Mouse (Mus musculus): ENCODE results near the gene Trub2. TPM values are rescaled to one million over a fixed set of nuclear protein-coding genes. Genes with fewer than 3 reads are reported as not detected.

The Trub2 gene
- polyA plus RNA-seq (2012) = 7.6 and 14.8 TPM in 2 replicates

DNA sequence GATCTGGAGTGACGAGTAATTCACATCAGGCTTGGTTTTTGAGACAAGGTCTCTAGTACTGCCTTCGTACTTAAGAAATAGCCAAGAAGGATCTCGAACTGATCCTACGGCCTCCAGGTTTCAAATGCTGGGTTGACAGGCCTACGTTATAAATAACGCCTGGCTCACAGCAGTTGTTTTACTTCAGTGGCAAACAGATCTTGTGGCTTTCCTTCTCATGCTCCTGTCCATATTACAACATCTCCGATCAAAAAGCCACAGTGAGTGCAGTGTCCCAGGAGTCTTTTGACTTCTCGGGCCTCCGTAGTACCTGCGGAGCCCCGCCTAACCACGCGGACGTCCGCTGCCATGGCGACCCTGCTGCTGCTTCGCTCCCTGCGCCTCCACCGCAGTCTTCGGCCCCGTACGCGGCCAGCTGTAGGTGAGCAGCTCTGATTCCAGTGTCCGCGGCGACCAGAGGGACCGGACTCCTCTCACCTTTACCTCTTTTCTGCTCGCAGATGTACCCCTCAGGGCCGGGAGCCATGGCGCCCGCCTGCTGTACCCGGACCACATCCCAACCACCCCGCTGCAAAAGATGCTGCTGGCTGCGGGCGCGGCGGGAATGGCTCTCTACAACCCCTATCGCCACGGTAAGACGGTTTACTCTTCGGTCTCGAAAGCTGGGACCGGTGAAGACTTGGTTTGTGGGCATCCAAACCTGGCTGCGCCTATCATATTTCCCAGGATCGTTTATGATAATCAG, at the start of gene Trub2:
Gene Trub2, minus strand, starts transcription at position 566 of the 745 bp plus-strand sequence.
- no peak for TF ChIP-seq GATA1 (IDR thresholded peaks at IDR 0.05; ENCODE audit: low read length)

DNA sequence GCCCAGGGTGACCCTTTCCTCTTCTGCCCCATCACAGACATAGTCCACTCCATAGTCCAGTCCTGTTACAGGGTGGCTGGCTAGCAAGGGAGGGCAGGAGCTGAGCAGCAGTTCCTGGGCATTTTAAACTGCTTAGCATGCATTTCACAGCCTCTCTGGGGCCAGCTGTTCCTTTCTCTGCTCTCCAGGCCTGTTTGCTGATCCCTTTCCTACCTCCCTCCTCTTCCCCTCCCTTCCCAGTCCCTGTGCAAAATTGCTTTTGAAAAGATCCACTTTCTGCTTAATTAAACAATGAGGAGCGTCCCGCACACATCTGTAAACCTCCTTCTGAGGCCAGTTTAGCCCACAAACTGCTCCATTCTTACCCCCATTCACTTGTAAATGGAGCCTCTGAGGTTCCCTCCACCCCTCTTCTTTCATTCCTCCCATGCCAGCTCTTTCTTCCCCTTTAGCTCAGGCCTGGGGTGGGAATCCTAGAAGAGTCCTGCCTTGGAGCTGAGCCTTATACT, 47.1 kb upstream of the Trub2 start:
- TF ChIP-seq GATA1 (IDR thresholded peaks at IDR 0.05; ENCODE audit: low read length) = no peak

DNA sequence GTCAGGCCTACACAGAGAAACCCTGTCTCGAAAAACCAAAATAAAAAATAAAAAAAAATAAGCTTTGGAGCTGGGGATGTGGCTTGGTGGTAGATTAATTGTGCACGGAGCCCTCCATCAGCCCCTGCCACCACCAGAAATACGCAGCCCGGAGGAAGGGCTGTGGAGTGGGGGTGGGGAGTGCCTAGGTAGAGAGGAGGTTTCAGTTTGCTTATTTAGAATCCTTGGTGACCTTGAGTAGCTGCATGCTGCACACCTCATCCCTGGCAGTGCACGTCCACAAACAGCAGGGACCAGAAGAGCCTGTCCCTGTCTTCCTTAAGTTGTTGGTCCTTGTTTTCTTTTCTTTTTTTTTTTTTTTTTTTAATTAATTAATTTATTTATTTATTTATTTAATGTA, 45.5 kb upstream of the Trub2 start:
- no peak for TF ChIP-seq GATA1 (IDR thresholded peaks at IDR 0.05; ENCODE audit: low read length)

DNA sequence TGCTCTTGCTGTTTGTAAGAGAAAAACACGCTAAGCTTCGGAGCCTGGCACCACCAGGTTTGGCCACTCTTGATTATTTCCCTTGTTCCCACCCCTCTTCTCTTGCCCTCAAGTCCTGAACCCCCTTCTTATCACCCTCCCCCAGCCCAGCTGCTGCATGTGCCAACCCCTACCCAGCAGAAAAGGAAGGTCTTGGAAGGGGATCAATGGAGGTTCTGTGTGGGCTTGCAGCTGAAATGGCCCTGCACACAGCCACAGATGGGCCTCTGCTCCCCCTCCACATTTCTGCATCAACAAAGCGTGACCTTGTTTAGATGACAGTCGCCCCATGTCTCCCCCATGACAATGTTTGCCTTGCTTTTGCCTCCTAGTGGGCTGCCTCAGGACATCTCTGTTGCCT, 42.8 kb upstream of the Trub2 start:
- TF ChIP-seq GATA1 (IDR thresholded peaks at IDR 0.05; ENCODE audit: low read length) = no peak

DNA sequence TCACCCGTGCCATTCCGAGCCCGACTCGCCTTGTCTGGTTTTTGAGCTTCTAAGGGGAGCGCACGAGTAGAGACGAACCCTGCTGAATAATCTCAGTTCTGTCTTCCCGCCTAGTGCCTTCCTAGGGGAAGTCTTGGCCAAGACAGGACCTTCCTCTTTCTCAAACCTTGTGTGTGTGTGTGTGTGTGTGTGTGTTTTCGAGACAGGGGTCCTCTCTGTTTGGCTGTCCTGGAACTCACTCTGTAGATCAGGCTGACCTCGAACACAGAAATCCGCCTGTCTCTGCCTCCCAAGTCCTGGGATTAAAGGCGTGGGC, 39.4 kb upstream of the Trub2 start:
- no peak for TF ChIP-seq GATA1 (IDR thresholded peaks at IDR 0.05; ENCODE audit: low read length)

DNA sequence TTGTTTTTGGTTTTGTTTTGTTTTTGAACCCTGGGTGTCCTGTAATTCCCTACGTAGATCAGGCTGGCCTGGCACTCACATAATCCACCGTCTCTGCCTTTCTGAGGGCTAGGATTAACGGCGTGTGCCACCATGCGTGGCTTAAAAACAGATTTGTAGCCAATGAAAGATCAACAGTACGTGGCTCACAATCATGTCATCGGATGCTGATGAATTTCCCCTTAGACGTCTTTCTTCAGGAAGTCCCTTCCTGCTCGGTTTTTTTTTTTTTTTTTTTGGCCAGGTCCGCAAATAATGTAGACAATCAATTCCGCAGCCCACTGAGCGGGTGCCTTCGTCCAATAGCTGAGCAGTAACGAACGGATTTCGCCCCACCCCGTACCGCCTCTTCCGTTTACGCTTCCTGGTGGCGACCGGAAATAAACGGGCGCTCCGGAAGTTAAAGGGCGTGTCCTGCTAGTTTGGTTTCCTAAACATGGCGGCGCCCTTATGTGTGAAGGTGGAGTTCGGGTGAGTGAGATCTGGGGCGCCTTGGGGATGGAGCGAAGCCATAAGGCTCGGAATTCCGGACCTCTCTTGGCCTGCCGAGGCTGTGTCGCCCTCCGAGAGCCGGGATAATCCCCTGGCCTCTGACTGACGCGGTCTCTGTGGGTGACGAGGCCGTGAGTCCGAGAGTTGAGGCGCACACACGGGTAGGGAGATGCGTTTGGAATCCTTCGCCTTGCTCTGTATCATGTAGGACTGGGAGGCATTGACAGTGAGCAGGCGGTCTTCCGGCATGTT, 38.8 kb upstream of the Trub2 start:
- TF ChIP-seq GATA1 (IDR thresholded peaks at IDR 0.05; ENCODE audit: low read length) = no peak

DNA sequence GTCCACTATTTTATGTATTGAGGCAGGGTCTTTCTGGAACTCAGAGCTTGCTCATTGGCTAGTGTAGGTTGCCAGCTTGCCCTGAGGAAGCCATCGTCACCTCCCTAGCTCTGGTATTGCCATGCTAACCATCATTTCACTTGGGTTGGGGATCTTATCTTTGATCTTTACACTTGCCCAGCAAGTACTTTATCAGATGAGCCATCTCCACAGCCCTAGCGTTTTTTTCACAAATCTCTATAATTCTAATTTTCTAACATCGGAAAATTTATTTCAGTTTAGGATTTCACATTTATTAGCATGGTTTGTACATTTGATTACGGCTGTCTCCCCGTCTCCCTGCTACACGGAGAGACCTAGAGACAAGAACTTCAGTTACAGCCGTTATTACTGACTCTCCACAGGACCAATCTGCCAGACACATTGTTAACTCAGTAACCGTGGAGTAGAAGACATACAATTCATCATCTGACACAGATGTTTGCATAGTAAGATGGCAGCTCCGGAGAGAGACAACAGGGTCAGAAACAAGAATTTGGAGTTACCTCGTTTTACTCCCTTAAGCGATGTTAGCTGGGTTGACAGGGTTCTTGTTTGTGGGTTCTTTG, 38.1 kb upstream of the Trub2 start:
- no peak for TF ChIP-seq GATA1 (IDR thresholded peaks at IDR 0.05; ENCODE audit: low read length)

DNA sequence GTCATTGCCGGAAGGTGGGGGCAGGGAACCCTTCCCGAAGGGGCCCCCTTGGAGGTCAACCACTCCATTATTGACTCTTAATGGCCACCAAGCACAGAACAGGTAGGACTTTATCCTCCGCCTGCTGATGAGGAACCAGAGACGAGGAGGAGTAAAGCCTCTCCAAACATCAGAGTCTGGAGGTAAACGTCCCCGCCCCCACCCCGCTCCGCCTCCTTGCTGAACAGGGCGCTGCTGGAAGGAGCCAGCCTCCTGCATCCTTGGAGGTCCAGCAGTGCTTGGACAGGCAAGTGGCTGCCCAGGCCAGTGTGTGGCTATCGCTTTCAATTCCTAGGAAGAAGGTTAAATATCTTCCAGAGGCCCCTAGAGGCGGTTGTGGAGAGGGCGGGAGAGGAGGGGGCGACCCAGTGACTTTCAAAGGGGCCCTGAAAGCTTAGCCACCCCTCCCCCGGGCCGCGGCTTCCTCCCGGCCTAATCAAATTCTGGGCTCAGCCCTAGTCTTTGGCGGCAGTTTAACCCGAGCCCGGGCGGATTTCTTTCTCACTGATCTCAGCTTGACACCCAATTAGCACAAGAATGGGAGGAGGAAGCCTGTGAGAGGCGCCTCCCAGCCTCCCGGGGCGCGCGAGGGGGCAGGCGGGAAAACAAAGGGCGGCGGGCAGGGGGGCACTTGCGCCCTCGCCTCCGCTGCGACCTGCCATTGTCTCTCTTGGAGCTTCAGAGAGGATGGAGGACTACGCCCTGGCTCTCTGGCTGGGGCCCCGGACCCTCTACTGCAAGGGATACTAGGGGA, 31.9 kb upstream of the Trub2 start, which contains the start of gene Urm1:
Gene Urm1, plus strand, starts transcription at position 51 of the 793 bp plus-strand sequence.
- no peak for TF ChIP-seq GATA1 (IDR thresholded peaks at IDR 0.05; ENCODE audit: low read length)

DNA sequence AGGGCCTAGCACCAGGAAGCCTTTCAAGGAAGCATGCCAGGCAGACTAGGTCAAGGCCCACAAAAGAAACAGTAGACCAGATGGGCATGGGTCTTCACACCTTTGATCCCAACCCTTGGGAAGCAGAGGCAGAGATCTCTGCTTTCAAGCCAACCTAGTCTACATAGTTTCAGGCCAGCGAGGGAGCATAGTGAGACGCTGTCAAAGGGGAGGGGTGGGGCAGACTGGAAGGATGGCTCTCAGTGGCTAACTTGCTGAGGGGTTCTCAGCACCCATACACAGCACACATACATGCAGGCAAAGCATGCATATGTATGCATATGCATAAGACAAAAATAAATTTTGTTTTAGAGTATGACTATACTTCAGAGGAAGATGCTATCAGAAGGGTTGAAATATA, 31.1 kb upstream of the Trub2 start:
- no peak for TF ChIP-seq GATA1 (IDR thresholded peaks at IDR 0.05; ENCODE audit: low read length)

DNA sequence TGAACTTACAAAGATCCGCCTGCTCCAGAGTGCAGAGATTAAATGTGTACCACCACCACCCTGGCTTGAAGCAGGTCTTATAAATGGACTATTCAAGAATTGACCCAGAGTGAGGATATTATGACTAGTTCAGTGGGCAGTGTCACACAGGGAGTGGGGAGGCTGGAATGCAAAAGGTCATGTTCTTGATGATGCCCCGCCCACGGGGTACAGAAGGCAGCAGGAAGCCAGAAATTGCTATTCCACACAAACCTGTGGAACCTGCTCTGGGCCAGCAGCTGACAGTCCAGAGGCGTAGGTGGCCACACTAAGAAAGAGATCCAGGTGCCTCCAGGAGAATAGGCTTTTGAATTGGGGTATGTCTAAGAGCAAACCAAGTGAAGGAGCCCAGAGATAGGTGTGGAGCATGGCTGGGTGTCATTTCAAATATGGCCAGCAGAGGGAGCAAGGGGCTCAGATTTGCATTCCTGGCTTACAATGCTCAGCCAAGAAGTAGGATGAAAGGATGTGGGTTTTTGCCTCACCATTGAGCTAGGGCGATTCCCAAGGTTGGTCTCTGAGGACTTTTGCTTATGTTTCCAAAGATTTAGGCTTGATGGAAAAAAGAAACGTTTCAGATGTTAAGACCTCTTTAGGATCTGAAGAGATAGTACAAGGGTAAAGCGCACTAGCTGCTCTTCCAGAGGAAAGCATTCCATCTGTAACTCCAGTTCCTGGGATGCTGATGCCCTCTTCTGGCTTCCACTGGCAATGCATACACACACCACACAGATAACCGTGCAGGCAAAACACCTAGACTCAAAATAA, 29.3 kb upstream of the Trub2 start:
- no peak for TF ChIP-seq GATA1 (IDR thresholded peaks at IDR 0.05; ENCODE audit: low read length)

DNA sequence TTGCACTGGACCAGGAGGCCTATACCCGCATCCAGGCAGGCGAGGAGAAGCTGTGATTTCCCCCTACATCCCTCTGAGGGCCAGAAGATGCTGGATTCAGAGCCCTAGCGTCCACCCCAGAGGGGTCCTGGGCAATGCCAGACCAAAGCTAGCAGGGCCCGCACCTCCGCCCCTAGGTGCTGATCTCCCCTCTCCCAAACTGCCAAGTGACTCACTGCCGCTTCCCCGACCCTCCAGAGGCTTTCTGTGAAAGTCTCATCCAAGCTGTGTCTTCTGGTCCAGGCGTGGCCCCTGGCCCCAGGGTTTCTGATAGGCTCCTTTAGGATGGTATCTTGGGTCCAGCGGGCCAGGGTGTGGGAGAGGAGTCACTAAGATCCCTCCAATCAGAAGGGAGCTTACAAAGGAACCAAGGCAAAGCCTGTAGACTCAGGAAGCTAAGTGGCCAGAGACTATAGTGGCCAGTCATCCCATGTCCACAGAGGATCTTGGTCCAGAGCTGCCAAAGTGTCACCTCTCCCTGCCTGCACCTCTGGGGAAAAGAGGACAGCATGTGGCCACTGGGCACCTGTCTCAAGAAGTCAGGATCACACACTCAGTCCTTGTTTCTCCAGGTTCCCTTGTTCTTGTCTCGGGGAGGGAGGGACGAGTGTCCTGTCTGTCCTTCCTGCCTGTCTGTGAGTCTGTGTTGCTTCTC, 27.5 kb upstream of the Trub2 start:
- TF ChIP-seq GATA1 (IDR thresholded peaks at IDR 0.05; ENCODE audit: low read length) = no peak

DNA sequence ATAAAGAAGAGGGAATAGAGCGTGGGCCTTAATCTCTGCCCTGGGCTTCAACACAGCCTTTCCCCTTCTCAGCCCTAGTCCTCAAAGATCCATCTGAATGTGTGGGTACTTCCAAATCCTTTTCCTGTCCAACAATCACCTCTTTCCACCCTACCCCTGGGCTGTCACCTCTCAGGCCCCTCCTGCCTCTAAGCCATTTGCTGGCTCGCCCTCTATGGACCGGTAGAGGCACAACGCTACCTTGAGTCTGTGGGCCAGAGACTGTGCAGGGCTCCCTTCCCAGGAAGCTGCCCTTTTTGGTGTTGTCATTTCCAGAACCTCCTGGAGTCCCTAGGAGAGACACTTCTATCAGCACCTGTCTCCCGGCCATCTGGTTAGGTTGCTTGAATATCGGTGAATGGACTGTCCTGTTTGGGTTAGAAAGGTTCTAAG, 15.1 kb upstream of the Trub2 start:
- no peak for TF ChIP-seq GATA1 (IDR thresholded peaks at IDR 0.05; ENCODE audit: low read length)

DNA sequence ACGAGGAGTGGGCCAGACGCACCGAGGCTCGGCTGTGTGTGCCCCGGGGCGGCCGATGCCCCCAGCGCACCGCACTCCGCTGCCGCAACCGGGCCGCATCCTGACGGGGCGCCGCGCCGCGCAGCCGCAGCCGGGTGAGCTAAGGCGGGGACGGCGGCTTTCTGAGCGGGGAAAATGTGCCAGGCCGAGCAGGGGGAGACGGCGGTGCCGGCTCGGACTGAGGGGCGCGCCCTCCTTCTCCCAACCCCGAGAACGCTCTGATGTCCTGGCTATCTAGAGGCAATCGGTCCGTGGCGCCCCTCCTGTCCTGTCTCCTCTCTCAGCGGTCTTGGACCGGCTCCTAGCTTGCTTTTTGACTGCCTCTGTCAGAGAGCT, 14.5 kb upstream of the Trub2 start:
- no peak for TF ChIP-seq GATA1 (IDR thresholded peaks at IDR 0.05; ENCODE audit: low read length)

All from G1E-ER4 (cell line).